Mouse (Mus musculus): ENCODE data around the gene Tubb4b. TPM values are rescaled to one million over a fixed set of nuclear protein-coding genes. Genes with fewer than 3 reads are reported as not detected.

The Tubb4b gene
- polyA plus RNA-seq, 1 experiment from 2014 or later: 425 TPM

GRCm38 (mm10) chr2:25230581-25230980, 6.1 kb upstream of the Tubb4b start:
- Histone ChIP-seq H3K9ac (no peak overlapping the region; the same call in 1 of the 2 replicates), H3K4me2 (replicated peaks) (no peak overlapping the region), H3K4me3 (no peak overlapping the region), H3K36me3 (no peaks in the 10 kb centered on the region), H3K27ac (no peak overlapping the region), H3K27me3 (peaks cover 33% of the 10 kb centered on the region; the same call in 1 of the 2 replicates), H3K4me1 (peaks cover 7% of the 10 kb centered on the region), H3K9me3 (no peaks in the 10 kb centered on the region)
- no peak for ATAC-seq (ENCODE audit: low FRiP score, low read depth)
- WGBS: 86% methylated on average over 7 of the region's 7 CpGs

- ATAC-seq (ENCODE audit: low FRiP score, low read depth): no peak
- Histone ChIP-seq H3K9ac (no peak overlapping the region), H3K4me3 (no peak overlapping the region), H3K27ac (no peak overlapping the region), H3K4me2 (replicated peaks) (no peak overlapping the region), H3K27me3 (peaks cover 33% of the 10 kb centered on the region; the same call in 1 of the 2 replicates), H3K9me3 (no peaks in the 10 kb centered on the region), H3K36me3 (no peaks in the 10 kb centered on the region), H3K4me1 (peaks cover 10% of the 10 kb centered on the region)
- WGBS: 81% methylated on average over 5 of the region's 5 CpGs
These were observed 5.1 kb upstream of the Tubb4b start for GRCm38 (mm10) chr2:25229582-25229981.

GRCm38 (mm10) chr2:25228995-25229530, 4.6 kb upstream of the Tubb4b start:
- no peak for ATAC-seq (ENCODE audit: low FRiP score, low read depth)
- no peak overlapping the region for H3K4me3 ChIP-seq
- peaks cover 10% of the 10 kb centered on the region for H3K4me1 ChIP-seq
- H3K27ac ChIP-seq: no peak overlapping the region
- no peaks in the 10 kb centered on the region for H3K36me3 ChIP-seq
- peak overlapping the region; percentile 31; the same call in 1 of the 2 replicates for H3K9ac ChIP-seq
- peaks cover 30% of the 10 kb centered on the region; the same call in 1 of the 2 replicates for H3K27me3 ChIP-seq
- peak overlapping the region; percentile 40 for H3K4me2 ChIP-seq (replicated peaks)
- WGBS: 67% methylated on average over 6 of the region's 6 CpGs
- H3K9me3 ChIP-seq: no peaks in the 10 kb centered on the region

GRCm38 (mm10) chr2:25228431-25228889, 4.0 kb upstream of the Tubb4b start:
- H3K4me2 ChIP-seq (replicated peaks): peak overlapping the region; percentile 40
- WGBS: 2% methylated on average over 7 of the region's 7 CpGs
- peaks cover 14% of the 10 kb centered on the region for H3K4me1 ChIP-seq
- H3K27ac ChIP-seq: no peak overlapping the region
- ATAC-seq (ENCODE audit: low FRiP score, low read depth): no peak
- H3K9ac ChIP-seq: no peak overlapping the region
- peaks cover 26% of the 10 kb centered on the region; the same call in 1 of the 2 replicates for H3K27me3 ChIP-seq
- H3K9me3 ChIP-seq: no peaks in the 10 kb centered on the region
- no peaks in the 10 kb centered on the region for H3K36me3 ChIP-seq
- no peak overlapping the region for H3K4me3 ChIP-seq

- H3K27me3 ChIP-seq: peaks cover 16% of the 10 kb centered on the region; the same call in 1 of the 2 replicates
- no peak overlapping the region for H3K9ac ChIP-seq
- peaks cover 18% of the 10 kb centered on the region for H3K4me1 ChIP-seq
- H3K27ac ChIP-seq: no peak overlapping the region
- H3K9me3 ChIP-seq: no peaks in the 10 kb centered on the region
- no peak overlapping the region for H3K4me3 ChIP-seq
- ATAC-seq (ENCODE audit: low FRiP score, low read depth): no peak
- 84% methylated on average over 4 of the region's 4 CpGs for WGBS
- H3K4me2 ChIP-seq (replicated peaks): no peak overlapping the region
- peaks cover 3% of the 10 kb centered on the region; the same call in 1 of the 2 replicates for H3K36me3 ChIP-seq
These were observed 2.9 kb upstream of the Tubb4b start for GRCm38 (mm10) chr2:25227406-25227805.

- Histone ChIP-seq H3K4me2 (replicated peaks) (no peak overlapping the region), H3K4me1 (peaks cover 18% of the 10 kb centered on the region), H3K27ac (no peak overlapping the region), H3K27me3 (peaks cover 12% of the 10 kb centered on the region; the same call in 1 of the 2 replicates), H3K4me3 (no peak overlapping the region), H3K9me3 (no peaks in the 10 kb centered on the region), H3K36me3 (peaks cover 8% of the 10 kb centered on the region), H3K9ac (no peak overlapping the region)
- ATAC-seq (ENCODE audit: low FRiP score, low read depth): no peak
- 74% methylated on average over 5 of the region's 5 CpGs for WGBS
These were observed 2.4 kb upstream of the Tubb4b start for GRCm38 (mm10) chr2:25226864-25227263.

- Histone ChIP-seq H3K9ac (peak overlapping the region; percentile 68; the same call in 1 of the 2 replicates), H3K27me3 (peaks cover 3% of the 10 kb centered on the region; the same call in 1 of the 2 replicates), H3K9me3 (no peaks in the 10 kb centered on the region), H3K4me2 (replicated peaks) (peak overlapping the region; percentile 64), H3K4me3 (peak overlapping the region; percentile 49), H3K36me3 (peaks cover 13% of the 10 kb centered on the region), H3K27ac (peak overlapping the region; percentile 97), H3K4me1 (peaks cover 18% of the 10 kb centered on the region)
- no peak for ATAC-seq (ENCODE audit: low FRiP score, low read depth)
- WGBS: 73% methylated on average over 8 of the region's 8 CpGs
These were observed 1.4 kb upstream of the Tubb4b start for GRCm38 (mm10) chr2:25225811-25226379.

GRCm38 (mm10) chr2:25224766-25225752, 557 bp upstream of the Tubb4b start:
- H3K4me1 ChIP-seq: peaks cover 18% of the 10 kb centered on the region
- H3K9ac ChIP-seq: peak overlapping the region; percentile 68
- peak overlapping the region; percentile 97 for H3K27ac ChIP-seq
- H3K4me3 ChIP-seq: peak overlapping the region; percentile 91
- no peaks in the 10 kb centered on the region for H3K9me3 ChIP-seq
- peaks cover 13% of the 10 kb centered on the region for H3K36me3 ChIP-seq
- peak overlapping the region; percentile 64 for H3K4me2 ChIP-seq (replicated peaks)
- no peaks in the 10 kb centered on the region for H3K27me3 ChIP-seq
- peak; percentile 98 for ATAC-seq (ENCODE audit: low FRiP score, low read depth)
- 3% methylated on average over 41 of the region's 41 CpGs for WGBS

- peaks cover under 1% of the 10 kb centered on the region; the same call in 1 of the 2 replicates for H3K27me3 ChIP-seq
- H3K36me3 ChIP-seq: peaks cover 13% of the 10 kb centered on the region
- H3K9me3 ChIP-seq: no peaks in the 10 kb centered on the region
- ATAC-seq (ENCODE audit: low FRiP score, low read depth): peak; percentile 6
- peaks cover 16% of the 10 kb centered on the region for H3K4me1 ChIP-seq
- WGBS: 2% methylated on average over 49 of the region's 53 CpGs
- peak overlapping the region; percentile 96 for H3K4me2 ChIP-seq (replicated peaks)
- peak overlapping the region; percentile 89 for H3K9ac ChIP-seq
- peak overlapping the region; percentile 91 for H3K4me3 ChIP-seq
- H3K27ac ChIP-seq: peak overlapping the region; percentile 90
These were observed 616 bp downstream of the Tubb4b start for GRCm38 (mm10) chr2:25223681-25224491.

GRCm38 (mm10) chr2:25221331-25221772, 3.1 kb downstream of the Tubb4b start:
- no peak overlapping the region for H3K4me3 ChIP-seq
- H3K4me1 ChIP-seq: peaks cover 14% of the 10 kb centered on the region
- H3K27me3 ChIP-seq: peaks cover 3% of the 10 kb centered on the region; the same call in 1 of the 2 replicates
- ATAC-seq (ENCODE audit: low FRiP score, low read depth): no peak
- no peak overlapping the region for H3K9ac ChIP-seq
- no peaks in the 10 kb centered on the region for H3K9me3 ChIP-seq
- peaks cover 13% of the 10 kb centered on the region for H3K36me3 ChIP-seq
- H3K27ac ChIP-seq: no peak overlapping the region
- WGBS: 70% methylated on average over 5 of the region's 5 CpGs
- H3K4me2 ChIP-seq (replicated peaks): no peak overlapping the region

- no peak for ATAC-seq (ENCODE audit: low FRiP score, low read depth)
- Histone ChIP-seq H3K4me3 (no peak within 1 kb of the TSS), H3K9me3 (no peaks in the 10 kb centered on the region), H3K9ac (no peak within 1 kb of the TSS), H3K4me2 (replicated peaks) (no peak within 1 kb of the TSS), H3K27ac (no peak within 1 kb of the TSS), H3K4me1 (peaks cover 4% of the 10 kb centered on the region), H3K27me3 (peaks cover 3% of the 10 kb centered on the region; the same call in 1 of the 2 replicates), H3K36me3 (peaks cover 13% of the 10 kb centered on the region)
These were observed 6.1 kb downstream of the Tubb4b start, which contains the start of gene Fam166a for GRCm38 (mm10) chr2:25218445-25218844. TSS of gene Fam166a (plus strand) at chr2:25218745.
